Mouse (Mus musculus) limb, embryonic 10.5 days (tissue): ENCODE data around the gene Prg2. TPM values are rescaled to one million over a fixed set of nuclear protein-coding genes. Genes with fewer than 3 reads are reported as not detected.

ENCODE experiments used
- DNase-seq: peaks from one replicate; pipeline ENCODE4 v3.0.0-alpha.2; 2017; ENCODE audit warnings: low spot score
- H3K27ac ChIP-seq: fragments of 300-500 bp; sonication (generic); 2 replicates; pipeline ENCODE4 v1.5.1; 2016; ENCODE audit warnings: mild to moderate bottlenecking
- H3K27me3 ChIP-seq: fragments of 300-500 bp; sonication (generic); 2 replicates; pipeline ENCODE4 v1.6.1; 2016; ENCODE audit warnings: low read depth, mild to moderate bottlenecking; ENCODE audit not compliant: poor library complexity, severe bottlenecking
- H3K36me3 ChIP-seq: fragments of 300-500 bp; sonication (generic); 2 replicates; pipeline ENCODE4 v1.6.1; 2016; ENCODE audit warnings: mild to moderate bottlenecking, moderate library complexity
- H3K4me1 ChIP-seq: fragments of 300-500 bp; sonication (generic); 2 replicates; pipeline ENCODE4 v1.6.1; 2016
- H3K4me3 ChIP-seq: fragments of 300-500 bp; sonication (generic); 2 replicates; pipeline ENCODE4 v1.5.1; 2016; ENCODE audit warnings: mild to moderate bottlenecking, moderate library complexity
- H3K9me3 ChIP-seq: fragments of 300-500 bp; sonication (generic); replicated peaks from 2 replicates; pipeline ENCODE4 v1.6.1; 2016; ENCODE audit warnings: mild to moderate bottlenecking
- WGBS: fragments of 180-500 bp; shearing (Covaris S2); methylation state at CpG from one replicate; pipeline ENCODE4 v1.1.7; 2016; 5-methylcytosine and 5-hydroxymethylcytosine counted together
- polyA plus RNA-seq: library from polyadenylated mRNA; unstranded; fragments of >200 nt; fragmentation: Nextera tagmentation; extraction: Ambion mirVana; gene quantifications from 2 replicates; pipeline ENCODE4 v1.2.1, GENCODE M21; 2016

Gene Prg2
- polyA plus RNA-seq, 1 experiment from 2014 or later = 0.18 TPM

GRCm38 (mm10) chr2:85014588-85014982 is 34.3 kb downstream of the Prg2 start:
- Histone ChIP-seq H3K27me3 (no peaks in the 10 kb centered on the region), H3K9me3 (no peaks in the 10 kb centered on the region), H3K4me3 (no peak overlapping the region), H3K4me1 (peaks cover 5% of the 10 kb centered on the region; the same call in 1 of the 2 replicates), H3K36me3 (no peaks in the 10 kb centered on the region), H3K27ac (no peak overlapping the region)
- 38% methylated on average over 3 of the region's 3 CpGs for WGBS
- DNase-seq = no peak

DNA sequence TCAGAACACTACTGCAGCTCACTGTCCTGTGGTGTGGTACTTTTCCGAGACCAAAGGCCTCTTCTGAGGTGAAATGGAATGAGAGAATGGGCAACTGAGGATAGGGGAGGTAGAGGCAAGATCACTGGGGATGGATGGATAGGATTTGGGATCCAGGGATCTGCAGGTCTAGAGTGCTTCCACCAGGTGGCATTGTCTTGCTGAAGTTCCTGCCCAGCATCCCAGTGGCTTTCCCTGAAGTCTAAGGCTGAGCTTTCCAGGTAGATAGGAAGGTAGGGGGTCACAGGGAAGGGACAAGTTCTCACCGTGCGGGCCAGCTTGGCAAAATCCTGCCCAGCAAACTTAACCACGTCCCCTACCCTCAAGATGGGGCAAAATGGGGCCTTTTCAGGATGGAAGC is 41.8 kb downstream of the Prg2 start:
- Histone ChIP-seq H3K9me3 (no peaks in the 10 kb centered on the region), H3K27ac (no peak overlapping the region), H3K36me3 (no peaks in the 10 kb centered on the region), H3K4me1 (no peaks in the 10 kb centered on the region), H3K4me3 (no peak overlapping the region), H3K27me3 (no peaks in the 10 kb centered on the region)
- 18% methylated on average over 4 of the region's 4 CpGs for WGBS
- DNase-seq = no peak

DNA sequence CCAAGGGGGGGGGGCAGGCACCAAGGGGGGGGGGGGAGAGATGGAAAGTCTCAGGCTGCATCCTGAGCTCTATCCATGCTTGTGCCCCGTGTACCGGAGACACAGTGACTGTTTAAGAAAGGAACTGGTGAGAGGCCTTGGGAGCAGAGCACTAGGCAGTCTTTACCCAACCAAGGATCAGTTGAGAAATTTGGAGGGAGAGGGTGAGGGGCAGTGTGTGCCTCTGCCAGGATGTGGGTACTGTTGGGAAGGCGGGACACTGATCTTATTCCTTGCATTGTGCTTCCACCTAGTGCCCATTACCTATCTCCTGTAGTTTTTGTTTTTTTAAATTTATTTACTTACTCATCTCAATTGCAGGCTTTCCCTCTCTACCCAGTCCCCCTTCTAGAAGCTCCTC is 45.9 kb downstream of the Prg2 start:
- Histone ChIP-seq H3K27ac (no peak overlapping the region), H3K4me3 (no peak overlapping the region), H3K27me3 (no peaks in the 10 kb centered on the region), H3K9me3 (no peaks in the 10 kb centered on the region), H3K36me3 (no peaks in the 10 kb centered on the region), H3K4me1 (no peaks in the 10 kb centered on the region)
- no peak for DNase-seq
- 76% methylated on average over 3 of the region's 3 CpGs for WGBS

GRCm38 (mm10) chr2:85027281-85027680 is 47.0 kb downstream of the Prg2 start:
- Histone ChIP-seq H3K4me1 (no peaks in the 10 kb centered on the region), H3K27me3 (no peaks in the 10 kb centered on the region), H3K9me3 (no peaks in the 10 kb centered on the region), H3K27ac (no peak overlapping the region), H3K36me3 (no peaks in the 10 kb centered on the region), H3K4me3 (no peak overlapping the region)
- 77% methylated on average over 5 of the region's 5 CpGs for WGBS
- no peak for DNase-seq

GRCm38 (mm10) chr2:85029897-85030296 is 49.6 kb downstream of the Prg2 start:
- H3K4me1 ChIP-seq = no peaks in the 10 kb centered on the region
- DNase-seq = no peak
- H3K36me3 ChIP-seq = no peaks in the 10 kb centered on the region
- WGBS = 42% methylated on average over 6 of the region's 6 CpGs
- no peak overlapping the region for H3K4me3 ChIP-seq
- H3K27me3 ChIP-seq = no peaks in the 10 kb centered on the region
- no peak overlapping the region for H3K27ac ChIP-seq
- H3K9me3 ChIP-seq = no peaks in the 10 kb centered on the region

GRCm38 (mm10) chr2:85030989-85031388 is 50.7 kb downstream of the Prg2 start:
- 67% methylated on average over 6 of the region's 6 CpGs for WGBS
- Histone ChIP-seq H3K9me3 (no peaks in the 10 kb centered on the region), H3K27me3 (no peaks in the 10 kb centered on the region), H3K27ac (no peak overlapping the region), H3K4me1 (no peaks in the 10 kb centered on the region), H3K4me3 (no peak overlapping the region), H3K36me3 (no peaks in the 10 kb centered on the region)
- no peak for DNase-seq

GRCm38 (mm10) chr2:85033121-85033520 is 52.9 kb downstream of the Prg2 start:
- peaks cover 9% of the 10 kb centered on the region; the same call in 1 of the 2 replicates for H3K4me1 ChIP-seq
- H3K36me3 ChIP-seq = no peaks in the 10 kb centered on the region
- no peak overlapping the region for H3K4me3 ChIP-seq
- no peak for DNase-seq
- H3K9me3 ChIP-seq = no peaks in the 10 kb centered on the region
- H3K27ac ChIP-seq = no peak overlapping the region
- WGBS = 83% methylated on average over 2 of the region's 2 CpGs
- no peaks in the 10 kb centered on the region for H3K27me3 ChIP-seq

Other genes starting within 250 kb of the Prg2 start
- gene Ypel4, start 246.4 kb upstream of the Prg2 start, polyA plus RNA-seq = 5.7 and 9.6 TPM in 2 replicates
- gene Gm19426, start 236.8 kb upstream of the Prg2 start, polyA plus RNA-seq = 7.6 and 8.2 TPM in 2 replicates
- 9.3 and 10.8 TPM in 2 replicates for gene Serping1, start 205.0 kb upstream of the Prg2 start, polyA plus RNA-seq
- 17.6 and 19.2 TPM in 2 replicates for gene Ube2l6, start 181.6 kb upstream of the Prg2 start, polyA plus RNA-seq
- gene Smtnl1, start 157.8 kb upstream of the Prg2 start, polyA plus RNA-seq = 0.11 and 0.56 TPM in 2 replicates
- 64.5 and 71.0 TPM in 2 replicates for gene Timm10, start 153.5 kb upstream of the Prg2 start, polyA plus RNA-seq
- 36.6 and 42.6 TPM in 2 replicates for gene Slc43a1, start 141.6 kb upstream of the Prg2 start, polyA plus RNA-seq
- gene Rtn4rl2, start 93.8 kb upstream of the Prg2 start, polyA plus RNA-seq = 0.74 and 1.0 TPM in 2 replicates
- 30.4 and 32.8 TPM in 2 replicates for gene Slc43a3, start 43.9 kb upstream of the Prg2 start, polyA plus RNA-seq
- gene Prg3, start 7.8 kb downstream of the Prg2 start, polyA plus RNA-seq = 0.15 TPM in 1 of 2 replicates, not detected in the other
- 421 and 433 TPM in 2 replicates for gene Ssrp1, start 56.8 kb downstream of the Prg2 start, polyA plus RNA-seq
- gene P2rx3, start 57.0 kb downstream of the Prg2 start, polyA plus RNA-seq = 2.1 and 2.8 TPM in 2 replicates
- gene Tnks1bp1, start 67.6 kb downstream of the Prg2 start, polyA plus RNA-seq = 28.7 and 32.0 TPM in 2 replicates
- 32.9 and 40.6 TPM in 2 replicates for gene Aplnr, start 155.8 kb downstream of the Prg2 start, polyA plus RNA-seq
- 0.19 and 0.31 TPM in 2 replicates for gene Lrrc55, start 216.7 kb downstream of the Prg2 start, polyA plus RNA-seq